Mouse (Mus musculus) 3T3-L1 (cell line): Measurements from ENCODE around the gene Rbp3.

Source experiments
- DNase-seq: peaks from one replicate; pipeline ENCODE4 v3.0.0-alpha.2; 2015; ENCODE audit warnings: low read depth, low spot score

Rbp3 gene

DNA sequence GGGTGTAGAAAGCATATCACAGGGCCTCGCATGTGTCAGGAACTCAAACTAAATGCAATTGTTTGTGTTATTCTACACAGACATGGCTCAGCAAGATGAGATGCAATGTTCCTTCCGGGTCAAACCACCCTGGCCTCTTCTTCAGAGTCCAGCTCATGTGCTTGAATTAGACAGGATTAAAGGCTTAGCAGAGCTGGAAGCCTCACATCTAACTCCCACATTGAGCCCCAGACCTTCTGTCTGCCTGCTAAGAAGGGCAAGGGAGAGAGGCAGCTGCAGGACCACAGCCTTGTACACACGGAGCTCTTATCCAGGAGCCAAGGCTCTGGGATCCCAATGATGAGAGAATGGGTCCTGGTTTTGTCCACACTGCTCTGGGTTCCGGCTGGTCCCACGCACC lies at the start of gene Rbp3:
TSS of gene Rbp3 (plus strand) at position 243 of the 400 bp plus-strand sequence.
- no peak for DNase-seq

DNA sequence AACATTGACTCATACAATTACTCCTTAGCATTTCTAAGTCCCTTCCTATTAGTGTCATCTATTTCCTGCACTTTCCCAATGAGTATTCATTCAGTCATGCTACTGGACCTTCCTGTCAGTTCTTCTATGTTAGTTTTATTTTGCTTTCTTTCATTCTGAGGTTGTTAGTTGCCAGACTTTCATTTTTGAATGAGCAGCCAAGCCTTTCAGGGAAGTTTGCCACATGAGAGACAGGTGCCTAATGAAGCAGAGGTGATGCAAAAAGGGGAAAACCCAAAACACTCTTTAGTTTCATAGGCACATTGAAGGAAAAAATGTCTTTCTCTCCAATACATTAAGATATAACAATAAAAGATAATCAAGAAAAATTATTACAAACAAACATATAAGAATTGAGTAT lies 49.0 kb upstream of the Rbp3 start:
- DNase-seq: no peak

DNA sequence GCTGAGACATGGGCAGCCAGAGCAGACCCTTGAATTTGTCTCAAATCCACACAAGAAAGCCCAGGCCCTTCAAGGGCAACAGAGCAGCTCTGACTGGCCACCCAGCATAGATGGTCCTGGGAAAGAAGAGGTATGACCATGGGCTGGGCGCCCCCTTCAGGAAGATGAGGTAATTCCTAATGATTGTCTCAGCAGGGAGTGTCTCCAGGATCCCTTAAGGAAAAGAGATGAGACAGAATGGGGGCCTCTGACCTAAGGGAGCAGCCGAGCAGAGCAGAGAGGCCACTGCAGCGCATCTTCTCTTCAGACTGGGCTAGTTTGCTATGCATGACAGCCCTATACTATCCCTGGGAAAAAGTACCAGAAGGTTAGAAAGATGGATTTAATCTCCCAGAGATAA lies 40.1 kb upstream of the Rbp3 start:
- DNase-seq: peak; percentile 14

DNA sequence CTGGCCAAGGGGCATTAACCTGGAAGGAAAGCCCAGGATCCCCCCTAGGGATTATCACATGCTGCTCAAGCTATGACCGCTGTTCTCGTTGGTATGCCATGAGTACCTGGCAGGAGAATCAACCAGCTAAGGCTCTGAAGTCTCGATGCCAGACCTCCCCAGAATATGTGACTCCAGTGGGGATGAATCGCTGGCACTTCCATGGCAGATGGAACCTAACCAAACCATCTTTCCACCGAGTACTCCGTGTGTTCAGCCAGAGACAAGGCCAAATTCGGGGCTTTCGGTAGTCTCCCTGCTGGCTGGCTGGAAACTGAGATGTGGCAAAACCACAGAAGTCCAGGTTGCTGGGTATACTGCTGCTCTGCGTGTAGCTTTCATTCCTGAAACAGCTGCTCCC lies 39.6 kb upstream of the Rbp3 start:
- no peak for DNase-seq

DNA sequence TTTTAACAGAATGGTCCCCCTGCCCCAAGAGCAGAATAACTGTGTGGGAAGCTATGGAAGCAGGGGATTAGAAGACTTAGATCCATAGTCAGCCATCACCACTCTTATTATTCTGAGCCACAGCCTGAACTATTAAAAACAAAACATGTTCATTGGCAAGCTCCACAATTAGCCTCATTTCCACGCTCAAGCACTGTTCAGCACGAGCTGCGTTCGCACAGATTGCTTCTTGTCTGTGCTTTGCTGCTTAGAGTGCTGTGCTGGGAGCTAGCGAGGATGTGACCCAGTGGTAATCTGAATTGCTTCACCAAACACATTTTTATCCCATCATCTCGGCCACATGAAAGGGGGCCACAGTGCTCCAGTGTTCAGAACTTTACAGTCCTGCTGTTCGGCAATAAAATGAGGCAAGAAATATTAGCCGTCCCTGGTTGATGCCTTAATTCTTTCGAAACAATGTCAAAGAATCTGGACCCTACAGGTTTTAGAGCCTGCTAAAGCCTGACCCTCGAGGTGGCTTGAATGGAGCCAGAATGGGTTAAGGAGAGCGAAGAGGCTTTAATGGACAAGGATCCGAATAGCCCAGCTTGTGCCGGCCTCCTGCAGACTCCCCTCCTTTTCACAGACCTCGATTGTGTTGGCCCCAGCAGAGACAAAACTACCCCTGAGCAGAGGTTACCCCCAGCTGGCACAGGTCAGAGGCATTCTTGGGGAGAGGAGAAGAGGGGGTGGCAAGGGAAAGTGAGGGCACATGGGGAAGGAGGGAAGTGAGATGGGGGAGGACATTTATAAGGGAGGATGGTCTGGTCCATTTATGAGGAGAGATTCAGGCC lies 32.9 kb upstream of the Rbp3 start:
- DNase-seq: no peak

DNA sequence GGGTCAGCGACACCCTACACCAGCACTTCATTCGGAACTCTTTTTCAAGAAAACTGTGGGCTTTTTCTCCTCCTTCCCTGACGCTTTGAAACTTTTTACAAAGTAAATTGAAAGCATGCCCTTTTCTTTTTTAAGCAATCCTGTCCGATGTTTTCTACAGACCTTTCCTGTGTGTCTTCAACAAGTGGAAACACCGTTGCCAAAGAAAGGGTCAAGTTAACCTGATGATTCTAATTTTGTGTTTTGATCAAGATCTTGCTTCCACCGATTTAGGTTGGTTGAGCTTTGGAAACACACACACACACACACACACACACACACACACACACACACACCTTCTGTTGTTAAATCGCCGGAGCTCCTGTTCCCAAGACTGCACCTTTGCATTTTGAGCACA lies 31.0 kb upstream of the Rbp3 start:
- DNase-seq: no peak

DNA sequence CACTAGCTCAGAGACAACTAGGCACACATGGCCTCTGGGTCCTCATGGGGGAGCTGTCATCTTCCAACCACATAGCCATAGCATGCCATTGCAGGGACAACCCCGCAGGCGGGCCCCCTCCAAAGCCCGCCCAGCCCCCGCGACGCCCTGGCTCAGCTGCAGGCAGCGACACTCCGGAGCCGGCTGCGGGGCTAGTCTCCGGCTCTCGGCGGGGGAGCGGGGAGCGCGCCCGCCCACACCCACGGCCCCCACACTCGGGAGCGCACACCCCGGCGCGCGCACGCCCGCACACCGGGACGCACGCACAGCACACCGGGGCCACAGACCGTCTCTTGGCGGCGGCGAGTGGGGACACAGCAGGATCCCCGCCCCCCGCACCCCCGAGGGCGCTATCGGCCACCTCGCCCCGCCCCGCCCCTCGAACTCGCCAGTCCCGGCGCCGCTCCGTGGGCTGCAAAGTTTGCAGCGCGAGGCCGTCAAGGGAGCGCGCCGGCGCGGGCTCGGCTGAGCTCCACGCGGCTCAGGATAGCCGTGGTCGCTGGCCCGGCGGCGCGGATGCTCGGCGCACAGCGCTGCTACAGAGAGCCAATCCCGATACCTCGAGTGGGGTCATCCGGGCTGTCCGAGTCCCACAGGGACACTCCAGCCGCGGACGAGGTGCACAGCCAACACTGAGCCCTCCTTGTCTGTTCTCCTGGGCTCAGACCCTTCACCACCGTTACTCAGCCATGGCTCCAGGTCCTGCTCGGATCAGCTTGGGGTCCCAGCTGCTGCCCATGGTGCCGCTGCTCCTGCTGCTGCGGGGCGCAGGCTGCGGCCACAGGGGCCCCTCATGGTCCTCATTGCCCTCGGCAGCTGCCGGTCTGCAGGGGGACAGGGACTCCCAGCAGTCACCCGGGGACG lies 30.4 kb upstream of the Rbp3 start, which contains the start of gene Gdf10:
TSS of gene Gdf10 (plus strand) at position 420 of the 903 bp plus-strand sequence.
- no peak for DNase-seq

DNA sequence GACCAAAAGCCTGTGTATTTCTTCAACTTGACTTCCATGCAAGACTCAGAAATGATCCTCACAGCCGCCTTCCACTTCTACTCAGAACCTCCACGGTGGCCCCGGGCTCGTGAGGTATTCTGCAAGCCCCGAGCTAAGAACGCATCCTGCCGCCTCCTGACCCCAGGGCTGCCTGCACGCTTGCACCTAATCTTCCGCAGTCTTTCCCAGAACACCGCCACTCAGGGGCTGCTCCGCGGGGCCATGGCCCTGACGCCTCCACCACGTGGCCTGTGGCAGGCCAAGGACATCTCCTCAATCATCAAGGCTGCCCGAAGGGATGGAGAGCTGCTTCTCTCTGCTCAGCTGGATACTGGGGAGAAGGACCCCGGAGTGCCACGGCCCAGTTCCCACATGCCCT lies 21.9 kb upstream of the Rbp3 start:
- DNase-seq: no peak

DNA sequence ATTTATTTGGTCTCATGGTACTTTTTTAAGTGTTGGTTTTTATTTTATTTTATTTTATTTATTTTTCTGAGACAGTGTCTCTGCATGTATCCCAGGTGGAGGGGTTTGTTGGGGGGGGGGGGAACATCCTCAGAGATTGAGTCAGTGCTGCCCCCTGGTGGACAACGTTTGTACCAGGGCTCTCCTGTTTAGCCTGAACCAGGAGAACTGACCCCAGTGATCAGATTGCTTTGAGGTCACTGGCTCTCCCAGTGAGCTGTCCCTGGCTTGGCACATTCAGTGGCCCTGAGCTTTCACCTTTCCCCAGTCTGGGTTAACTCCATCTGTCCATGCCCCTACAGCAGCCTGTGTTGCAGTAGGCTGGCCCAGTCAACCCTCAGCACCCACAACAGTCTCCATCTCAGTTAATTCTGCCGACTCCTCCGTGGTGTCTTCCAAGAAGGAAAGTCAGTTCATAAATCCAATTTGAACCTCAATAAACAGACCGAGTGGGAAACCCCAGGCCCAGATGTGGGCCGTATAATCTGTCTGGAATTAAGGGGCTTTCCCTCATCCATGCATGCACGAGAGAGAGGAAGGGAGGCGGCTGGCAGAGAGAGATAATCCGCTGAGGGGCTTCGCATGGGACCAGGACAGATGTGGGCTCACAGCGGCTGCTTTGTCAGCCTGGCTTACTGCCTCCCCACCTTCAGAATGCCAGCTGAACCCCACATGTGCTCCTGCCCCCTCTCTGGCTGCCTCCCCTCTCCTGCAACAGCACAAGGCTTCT lies 20.7 kb upstream of the Rbp3 start:
- DNase-seq: peak; percentile 40

DNA sequence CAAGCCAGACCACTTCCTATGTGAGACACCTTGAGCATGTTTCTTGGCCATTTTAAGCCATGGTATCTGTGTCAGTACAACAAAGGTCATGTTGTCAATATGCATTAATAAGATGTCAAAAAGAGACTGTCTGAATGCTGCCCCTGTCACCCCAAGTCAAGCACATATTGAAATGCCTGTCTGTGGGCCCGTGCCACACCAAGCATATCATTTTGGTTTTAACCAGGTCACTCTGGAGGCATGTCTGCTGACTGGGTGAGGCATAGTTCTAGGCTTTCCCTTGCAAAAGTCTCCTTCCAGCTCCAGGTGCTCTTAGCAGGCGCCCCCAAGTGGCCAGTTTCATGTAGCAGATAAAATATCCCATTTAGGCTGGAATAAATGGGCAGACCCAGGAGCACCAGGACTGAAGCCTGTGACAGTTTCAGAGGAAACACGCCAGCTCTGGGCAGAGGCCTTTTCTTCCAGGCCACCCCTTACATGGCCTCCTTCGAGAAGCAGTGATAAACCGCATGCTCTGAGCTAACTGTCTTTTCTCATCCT lies 20.0 kb upstream of the Rbp3 start:
- DNase-seq: peak; percentile 49

DNA sequence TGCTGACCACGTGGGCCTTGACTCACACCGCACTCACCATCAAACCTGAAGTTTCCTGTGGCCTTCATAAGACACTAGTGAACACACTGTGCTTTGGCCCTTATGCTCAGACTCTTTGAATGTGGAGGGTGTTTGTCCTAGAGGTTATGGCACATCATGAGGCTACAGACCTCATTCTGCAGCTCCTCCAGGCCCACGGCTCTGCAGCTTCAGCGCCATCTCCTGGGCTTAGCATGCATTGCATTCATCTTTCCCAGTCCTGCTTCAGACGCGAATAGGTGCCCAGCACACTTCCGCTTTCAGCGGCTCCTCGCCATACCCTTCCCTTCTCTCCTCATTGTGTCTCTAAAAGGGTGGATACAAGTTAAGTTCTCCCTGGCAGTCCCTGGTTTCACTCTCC lies 14.7 kb upstream of the Rbp3 start:
- DNase-seq: no peak

DNA sequence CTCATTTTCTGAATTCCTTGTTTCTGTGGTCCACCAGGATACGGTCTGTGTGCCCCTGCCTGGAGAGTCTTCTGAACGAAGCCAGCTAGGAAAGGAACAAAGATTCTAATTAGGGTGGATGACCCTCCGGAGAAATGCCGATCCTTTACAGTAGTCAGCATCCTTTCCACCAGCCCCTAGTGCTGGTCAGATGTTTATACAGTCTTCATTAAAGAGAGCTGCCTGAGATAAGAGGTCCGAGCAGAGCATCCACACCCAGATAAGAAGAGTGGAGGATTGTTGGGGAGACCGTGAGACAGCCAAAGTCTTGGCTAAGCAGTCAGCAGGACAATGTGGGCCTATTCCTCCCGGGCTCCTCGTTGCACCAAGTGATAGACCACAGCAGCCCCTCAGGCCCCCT lies 13.1 kb upstream of the Rbp3 start, which contains the start of gene Gdf2:
TSS of gene Gdf2 (plus strand) at position 301 of the 400 bp plus-strand sequence.
- DNase-seq: no peak

DNA sequence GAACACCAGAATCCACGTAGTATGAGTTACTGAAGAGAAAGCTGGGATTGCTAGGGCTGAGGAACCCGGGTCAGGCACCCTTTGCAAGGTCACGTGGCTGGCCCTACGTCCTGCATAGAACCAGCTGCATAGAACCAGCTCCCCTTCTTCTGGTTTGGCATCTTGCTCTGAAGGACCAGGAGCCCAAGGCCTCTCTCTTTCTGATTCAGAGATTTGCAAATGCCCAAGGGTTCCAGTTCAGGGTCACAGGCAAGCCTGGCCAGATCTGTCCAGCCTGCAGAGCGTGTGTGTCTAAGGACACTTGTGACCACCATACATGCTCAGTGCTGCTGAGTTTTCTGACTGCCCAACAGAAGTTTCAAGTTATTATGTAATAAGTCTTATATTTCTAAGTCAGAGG lies 11.6 kb upstream of the Rbp3 start:
- no peak for DNase-seq

DNA sequence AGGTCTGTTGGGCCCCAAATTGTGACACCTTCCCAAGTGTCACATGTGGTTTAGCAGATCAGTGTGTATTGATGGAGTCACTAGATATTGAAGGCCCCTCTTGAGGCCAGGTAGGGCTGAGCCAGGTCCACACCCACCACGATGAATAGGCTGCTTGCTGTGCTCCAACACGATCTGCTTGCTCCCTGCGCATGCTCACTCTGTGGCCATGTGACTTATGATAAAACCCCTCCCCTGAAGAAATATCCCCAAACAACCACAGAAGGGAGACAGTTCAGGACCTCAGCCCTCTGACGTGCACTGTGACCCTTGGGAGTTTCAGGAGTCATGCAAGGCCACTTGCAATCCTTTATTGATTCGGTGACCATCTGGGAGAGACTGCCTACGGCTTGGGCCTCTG lies 7.7 kb upstream of the Rbp3 start:
- no peak for DNase-seq

DNA sequence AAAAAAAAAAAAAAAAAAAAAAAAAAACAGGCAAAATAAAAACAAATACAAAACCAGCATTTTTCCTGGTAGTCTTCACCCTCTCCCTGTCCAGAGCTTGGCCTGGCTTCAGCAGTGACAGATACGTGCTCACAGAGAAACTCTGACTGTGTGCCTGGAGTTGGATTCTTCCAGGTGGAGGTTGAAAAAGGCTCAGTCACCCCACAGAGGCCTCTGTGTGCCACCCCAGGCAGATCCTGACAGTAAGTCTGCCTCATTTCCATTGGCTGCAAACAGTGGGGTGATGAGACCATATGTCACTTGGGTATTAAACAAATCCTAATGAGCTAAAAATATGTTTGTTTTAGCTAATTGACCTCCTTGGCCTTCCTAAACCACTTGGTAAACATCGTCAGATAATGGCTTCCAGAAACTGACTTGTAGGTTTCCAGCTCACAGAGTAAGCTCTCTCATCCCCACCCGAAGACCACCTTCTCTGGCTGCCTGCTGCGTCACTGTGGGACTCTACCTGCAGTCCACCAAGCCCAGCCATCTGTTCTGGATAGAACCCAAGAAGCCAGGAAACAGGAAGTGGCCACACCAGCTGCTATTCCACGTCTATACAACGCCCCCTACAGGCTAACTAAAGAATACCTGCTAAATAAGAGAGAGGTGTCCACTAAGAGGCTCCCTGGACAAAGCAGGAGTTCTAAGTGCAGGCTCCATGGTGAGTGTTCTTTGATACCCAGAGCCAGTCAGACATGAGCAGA lies 1.4 kb upstream of the Rbp3 start:
- DNase-seq: no peak

DNA sequence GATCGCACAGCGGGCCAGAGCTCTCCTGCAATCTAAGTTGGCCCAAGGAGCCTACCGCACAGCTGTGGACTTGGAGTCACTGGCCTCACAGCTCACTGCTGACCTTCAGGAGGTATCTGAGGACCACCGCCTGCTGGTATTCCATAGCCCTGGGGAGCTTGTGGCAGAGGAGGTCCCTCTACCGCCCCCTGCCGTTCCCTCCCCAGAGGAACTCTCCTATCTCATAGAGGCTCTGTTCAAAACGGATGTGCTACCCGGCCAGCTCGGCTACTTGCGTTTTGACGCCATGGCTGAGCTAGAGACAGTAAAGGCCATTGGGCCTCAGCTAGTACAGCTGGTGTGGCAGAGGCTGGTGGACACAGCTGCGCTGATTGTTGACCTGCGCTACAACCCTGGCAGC lies 2.3 kb downstream of the Rbp3 start:
- no peak for DNase-seq

DNA sequence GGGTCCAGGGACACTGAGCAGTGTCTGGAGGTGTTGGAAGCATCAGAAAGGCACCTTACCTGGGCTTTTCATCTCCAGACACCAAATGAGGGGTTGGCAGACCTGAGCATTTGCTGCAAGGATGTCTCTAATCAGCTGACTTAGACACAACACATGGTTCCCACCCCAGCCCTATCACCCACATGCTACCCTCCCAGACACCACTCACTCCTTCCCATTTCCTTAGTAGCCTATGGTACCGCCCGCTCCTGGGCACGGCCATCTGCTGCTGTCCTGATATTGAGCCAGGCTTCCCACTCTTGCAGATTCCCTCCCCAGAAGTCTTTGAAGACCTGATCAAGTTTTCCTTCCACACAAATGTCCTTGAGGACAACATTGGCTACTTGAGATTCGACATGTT lies 4.4 kb downstream of the Rbp3 start:
- DNase-seq: no peak

DNA sequence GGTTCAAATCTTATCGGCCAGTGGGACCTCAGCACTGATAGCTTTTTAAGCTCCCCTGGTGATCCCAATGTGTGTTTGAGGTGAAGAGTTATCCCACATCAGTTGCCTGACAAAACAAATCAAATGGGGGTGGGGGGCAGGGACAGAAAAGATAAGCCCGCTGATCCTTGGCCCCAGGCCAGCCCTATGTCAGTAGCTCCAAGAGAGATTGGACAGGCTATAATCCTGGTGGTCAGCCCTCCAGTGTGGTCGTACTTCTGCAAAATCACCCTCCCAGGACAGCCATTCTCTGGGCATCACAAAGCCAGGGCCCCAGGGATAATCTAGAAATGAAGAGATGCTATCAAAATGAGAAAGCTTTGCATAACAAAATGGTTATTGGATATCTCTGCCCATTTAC lies 5.0 kb downstream of the Rbp3 start:
- no peak for DNase-seq

DNA sequence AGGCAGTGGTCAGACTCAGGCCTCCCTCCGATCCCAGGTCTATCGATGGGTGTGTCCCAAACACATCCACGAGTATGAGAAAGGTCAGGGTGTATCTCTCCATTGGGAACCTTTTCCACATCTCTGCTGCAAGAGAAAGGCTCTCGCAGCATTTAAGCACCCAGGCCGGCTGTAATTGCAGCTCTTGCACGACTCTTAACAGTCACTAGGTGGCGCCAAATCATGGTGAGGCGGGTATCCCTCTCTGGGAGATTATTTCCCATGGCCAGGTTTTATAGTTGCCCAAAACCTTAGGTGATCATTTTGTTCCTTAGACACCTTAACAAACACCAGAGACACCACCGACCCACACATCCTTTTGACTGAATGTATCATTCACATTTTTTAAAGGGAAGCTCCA lies 5.5 kb downstream of the Rbp3 start:
- DNase-seq: peak; percentile 70

DNA sequence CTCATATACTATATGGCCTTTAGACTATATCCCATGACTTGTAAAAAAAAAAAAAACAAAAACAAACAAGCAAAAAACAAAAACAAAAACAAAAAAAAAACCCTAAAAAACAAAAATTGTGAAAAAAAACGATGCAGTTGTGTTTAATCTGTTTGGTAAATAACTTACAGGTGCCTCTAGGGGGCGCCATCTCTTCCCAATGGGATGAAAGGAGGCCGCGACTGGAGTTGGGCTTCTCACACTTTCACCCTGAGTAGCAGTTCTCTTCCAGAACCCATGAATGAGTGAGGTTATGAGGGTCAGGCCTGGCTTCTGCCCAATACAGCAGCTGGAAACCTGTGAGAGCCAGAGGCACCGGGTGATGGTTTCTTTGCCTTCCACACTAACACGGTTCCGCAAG lies 11.9 kb downstream of the Rbp3 start:
- no peak for DNase-seq

DNA sequence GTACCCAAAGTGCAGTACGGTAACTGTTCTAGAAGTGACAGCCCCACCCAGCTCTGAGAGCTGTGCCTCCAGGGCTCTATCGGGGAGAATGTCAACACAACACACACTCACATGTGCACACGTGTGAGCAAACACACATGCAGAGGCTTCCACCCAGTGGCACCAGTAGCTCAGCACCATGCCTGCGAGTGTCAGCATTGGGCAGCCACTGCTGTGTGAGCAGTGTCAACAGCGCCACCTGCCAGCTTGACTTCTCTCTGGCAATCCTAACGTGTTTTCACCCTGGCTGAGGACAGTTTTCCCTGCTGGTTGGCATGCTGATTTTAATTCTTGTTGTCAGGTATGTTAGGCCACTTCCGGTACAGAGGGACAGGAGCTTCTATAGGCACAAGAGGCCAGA lies 18.9 kb downstream of the Rbp3 start:
- DNase-seq: no peak
